Mouse (Mus musculus): ENCODE data around the gene St6galnac4.

The St6galnac4 gene

GRCm38 (mm10) chr2:32601417-32602065 is 14.6 kb downstream of the St6galnac4 start:
- no peak for DNase-seq (ENCODE audit: low read depth, low spot score)

- DNase-seq (ENCODE audit: low read depth, low spot score): peak; percentile 60
Observed at GRCm38 (mm10) chr2:32602600-32603054, 15.7 kb downstream of the St6galnac4 start.

GRCm38 (mm10) chr2:32604631-32605030 is 17.7 kb downstream of the St6galnac4 start:
- DNase-seq (ENCODE audit: low read depth, low spot score): no peak

GRCm38 (mm10) chr2:32606161-32607142 is 19.6 kb downstream of the St6galnac4 start:
- DNase-seq (ENCODE audit: low read depth, low spot score): peak; percentile 79

GRCm38 (mm10) chr2:32607262-32607947 is 20.5 kb downstream of the St6galnac4 start:
- no peak for DNase-seq (ENCODE audit: low read depth, low spot score)

GRCm38 (mm10) chr2:32608141-32608777 is 21.4 kb downstream of the St6galnac4 start:
- DNase-seq (ENCODE audit: low read depth, low spot score): peak; percentile 46

GRCm38 (mm10) chr2:32608778-32609435 is 22.0 kb downstream of the St6galnac4 start:
- no peak for DNase-seq (ENCODE audit: low read depth, low spot score)

GRCm38 (mm10) chr2:32610610-32611229 is 23.8 kb downstream of the St6galnac4 start:
- DNase-seq (ENCODE audit: low read depth, low spot score): no peak

- no peak for DNase-seq (ENCODE audit: low read depth, low spot score)
Observed at GRCm38 (mm10) chr2:32612274-32612673, 25.4 kb downstream of the St6galnac4 start.

GRCm38 (mm10) chr2:32617109-32617508 is 30.2 kb downstream of the St6galnac4 start:
- no peak for DNase-seq (ENCODE audit: low read depth, low spot score)

- DNase-seq (ENCODE audit: low read depth, low spot score): no peak
Observed at GRCm38 (mm10) chr2:32617601-32618000, 30.7 kb downstream of the St6galnac4 start.

GRCm38 (mm10) chr2:32618051-32618450 is 31.2 kb downstream of the St6galnac4 start:
- DNase-seq (ENCODE audit: low read depth, low spot score): no peak

GRCm38 (mm10) chr2:32620682-32621516 is 34.0 kb downstream of the St6galnac4 start:
- no peak for DNase-seq (ENCODE audit: low read depth, low spot score)

GRCm38 (mm10) chr2:32621517-32621859 is 34.6 kb downstream of the St6galnac4 start, which contains the start of gene Ak1:
TSS of gene Ak1 (plus strand) at chr2:32621758.
- DNase-seq (ENCODE audit: low read depth, low spot score): no peak

- DNase-seq (ENCODE audit: low read depth, low spot score): no peak
Observed at GRCm38 (mm10) chr2:32624111-32624748, 37.3 kb downstream of the St6galnac4 start.

GRCm38 (mm10) chr2:32625212-32625872 is 38.4 kb downstream of the St6galnac4 start:
- no peak for DNase-seq (ENCODE audit: low read depth, low spot score)

GRCm38 (mm10) chr2:32625873-32626694 is 39.2 kb downstream of the St6galnac4 start:
- DNase-seq (ENCODE audit: low read depth, low spot score): no peak
